Mouse (Mus musculus) gastrocnemius, postnatal 10 days (tissue): ENCODE data around the gene Dtx1. TPM values are rescaled to one million over a fixed set of nuclear protein-coding genes. Genes with fewer than 3 reads are reported as not detected.
A peak's percentile ranks its signal among the peaks of the same experiment; 100 is the strongest.

Experiments used
- DNase-seq: peaks from one replicate; pipeline ENCODE4 v3.0.0; 2021; ENCODE audit warnings: mixed read lengths
- long read RNA-seq, 2 experiments: library from polyadenylated mRNA; stranded (forward); transcript quantifications; one replicate each; pipeline ENCODE4 v2.0.0; 2021
- total RNA-seq, 2 experiments: library from RNA; stranded (reverse); gene quantifications; 2 replicates each; pipeline ENCODE4 v1.2.3; 2021

The Dtx1 gene
- 1 to 10 TPM; 1.2 to 1.4 TPM for total RNA-seq
- long read RNA-seq, experiment 1 = 0 reads
- long read RNA-seq, experiment 2, full-length matches to known transcripts = 1 of 1 reads
- long read RNA-seq, experiment 2, partial matches to known transcripts = 0 of 1 reads
- long read RNA-seq, experiment 2, other reads (novel, unspliced or antisense) = 0 of 1 reads

GRCm38 (mm10) chr5:120711827-120712226, at the start of gene Dtx1:
Gene Dtx1, minus strand, starts transcription at chr5:120711927.
- DNase-seq = no peak

DNA sequence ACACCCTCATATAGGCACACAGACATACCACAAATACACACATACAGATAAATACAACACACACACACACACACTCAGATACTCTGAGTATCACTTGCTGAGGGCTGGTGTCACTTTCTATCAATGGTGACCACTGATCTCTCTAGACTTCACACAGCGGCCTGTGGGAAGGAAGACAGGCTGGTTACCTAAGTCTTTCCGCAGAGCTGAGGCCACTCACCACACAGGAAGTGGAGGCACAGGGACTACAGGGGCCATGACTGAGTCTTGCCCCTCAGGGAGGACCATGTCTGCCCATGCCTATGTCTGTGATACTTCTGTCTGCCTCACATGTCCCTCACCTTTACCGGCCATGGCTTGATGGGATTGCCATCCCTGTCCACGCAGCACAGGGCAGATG, 42.5 kb upstream of the Dtx1 start:
- no peak for DNase-seq

GRCm38 (mm10) chr5:120752786-120753185, 41.1 kb upstream of the Dtx1 start:
- no peak for DNase-seq

DNA sequence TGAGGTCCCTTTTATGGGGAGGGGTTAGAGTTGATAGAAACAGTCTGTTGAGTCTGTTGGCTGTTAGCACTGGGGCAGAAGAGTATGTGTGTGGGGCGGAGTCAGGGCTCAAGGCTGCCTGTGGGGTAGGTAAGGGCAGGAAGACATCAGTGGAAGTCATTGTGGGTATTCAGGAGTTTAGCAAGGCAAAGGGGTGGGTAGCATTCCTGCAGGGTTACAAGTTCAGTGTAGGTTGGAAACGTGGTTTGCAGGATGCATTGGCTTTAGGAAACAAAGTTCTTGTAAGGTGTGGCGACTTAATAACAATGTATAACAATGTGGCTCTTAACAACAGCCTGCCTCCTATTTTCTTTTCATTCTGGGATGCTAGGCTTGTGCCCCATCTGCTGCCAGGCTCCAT, 39.5 kb upstream of the Dtx1 start:
- DNase-seq = no peak

GRCm38 (mm10) chr5:120749688-120750087, 38.0 kb upstream of the Dtx1 start, which contains the start of gene Oas2:
Gene Oas2, minus strand, starts transcription at chr5:120749853.
- DNase-seq = no peak

- peak; percentile 40 for DNase-seq
These were observed 34.7 kb upstream of the Dtx1 start for GRCm38 (mm10) chr5:120746451-120746850.

DNA sequence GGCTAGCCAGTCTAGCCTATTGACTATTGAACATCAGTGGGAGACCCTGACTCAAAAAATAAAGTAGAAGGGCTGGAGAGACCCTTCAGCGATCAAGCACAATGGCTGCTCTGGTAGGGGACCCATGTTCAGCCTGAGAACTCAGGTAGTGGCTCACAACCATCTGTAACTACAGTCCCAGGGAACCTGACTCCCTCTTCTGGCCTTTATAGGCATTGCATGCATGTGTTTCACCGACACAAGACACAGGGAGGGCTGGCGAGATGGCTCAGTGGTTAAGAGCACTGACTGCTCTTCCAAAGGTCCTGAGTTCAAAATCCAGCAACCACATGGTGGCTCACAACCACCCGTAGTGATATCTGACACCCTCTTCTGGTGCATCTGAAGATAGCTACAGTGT, 30.4 kb upstream of the Dtx1 start:
- no peak for DNase-seq

- DNase-seq = no peak
These were observed 22.8 kb upstream of the Dtx1 start for GRCm38 (mm10) chr5:120734380-120734990.

- DNase-seq = no peak
These were observed 22.0 kb upstream of the Dtx1 start for GRCm38 (mm10) chr5:120733696-120734095.

GRCm38 (mm10) chr5:120732740-120733139, 21.0 kb upstream of the Dtx1 start:
- DNase-seq = no peak

GRCm38 (mm10) chr5:120729319-120729718, 17.6 kb upstream of the Dtx1 start:
- no peak for DNase-seq

DNA sequence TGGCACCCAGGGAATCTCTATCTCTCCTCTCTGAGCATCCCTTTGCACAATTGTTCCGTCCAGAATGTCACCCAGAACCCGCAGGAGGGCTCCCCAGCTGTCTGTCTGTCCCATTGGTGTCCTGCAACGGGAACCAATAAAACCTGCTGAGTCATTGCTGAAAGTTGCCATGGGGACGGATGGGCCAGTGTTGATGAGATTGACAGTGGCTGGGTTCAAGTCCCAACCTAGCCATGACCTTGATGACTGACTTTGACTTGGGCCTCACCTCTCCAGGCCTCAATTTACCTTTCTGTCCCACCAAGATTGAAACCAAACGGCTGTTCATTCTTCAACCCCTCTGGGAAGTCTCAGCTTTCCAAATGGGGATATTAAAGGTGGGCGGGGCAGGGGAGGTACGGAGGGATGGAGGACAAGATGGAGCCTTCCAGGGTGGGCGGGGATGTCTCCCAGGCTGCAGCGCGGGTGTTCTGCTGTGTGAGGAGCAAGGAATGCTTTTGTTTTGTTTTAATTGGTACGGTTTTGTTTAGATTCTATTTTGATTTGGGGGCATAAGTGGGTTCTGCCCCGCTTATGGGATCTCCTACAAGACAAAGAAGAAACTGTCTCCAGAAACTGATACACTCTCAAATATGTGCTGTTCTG, 14.2 kb upstream of the Dtx1 start:
- DNase-seq = no peak

DNA sequence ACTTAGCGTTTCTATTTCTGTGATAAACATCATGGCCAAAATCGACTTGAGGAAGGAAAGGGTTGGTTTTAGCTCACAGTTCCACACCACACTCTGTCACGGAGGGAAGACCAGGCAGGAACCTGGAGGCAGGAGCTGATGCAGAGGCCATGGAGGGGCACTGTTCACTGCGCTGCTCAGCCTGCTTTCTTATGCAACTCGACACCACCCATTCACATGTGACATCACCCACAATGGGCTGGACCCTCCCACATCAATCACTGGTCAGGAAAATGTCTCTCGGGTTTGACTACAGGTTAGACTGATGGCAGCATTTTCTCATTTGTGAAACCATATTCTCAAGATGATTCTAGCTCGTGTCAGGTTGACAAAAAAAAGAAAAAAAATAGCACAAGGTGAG, 9.3 kb upstream of the Dtx1 start:
- DNase-seq = no peak

DNA sequence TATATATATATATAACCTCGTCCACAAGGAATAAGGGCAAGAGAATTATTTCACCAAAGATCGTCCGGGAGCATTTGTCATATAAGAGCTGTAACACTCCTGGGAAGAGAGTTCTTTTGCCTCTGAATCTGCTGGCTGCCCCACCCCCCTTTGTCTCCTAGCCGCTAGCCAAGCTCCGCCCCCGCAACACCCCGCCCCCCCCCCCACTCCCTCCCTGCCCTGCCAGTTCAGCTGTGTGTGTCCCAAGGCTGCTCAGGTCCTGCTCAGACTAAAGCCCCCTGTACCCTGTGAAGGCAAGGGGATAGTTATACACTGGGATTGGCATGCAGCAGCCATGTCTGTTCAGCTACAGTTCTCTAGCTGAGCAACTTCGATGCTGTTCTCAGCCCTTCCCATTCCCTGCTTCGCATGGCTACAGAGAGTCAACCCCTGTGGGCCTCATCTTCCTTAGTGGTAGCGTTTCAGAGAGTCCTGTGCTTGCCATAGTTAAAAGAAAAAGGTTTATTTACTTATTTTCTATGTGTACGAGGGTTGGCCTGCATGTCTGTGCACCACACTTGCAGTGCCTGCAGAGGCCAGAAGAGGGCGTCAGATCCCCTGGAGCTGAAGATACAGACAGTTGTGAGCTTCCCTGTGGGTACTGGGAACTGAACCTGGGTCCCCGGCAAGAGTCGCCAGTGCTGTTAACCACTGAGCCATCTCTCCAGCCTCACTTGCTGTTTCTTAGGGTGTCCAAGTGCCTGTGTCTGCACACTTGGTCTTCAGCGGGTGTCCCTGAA, 7.1 kb upstream of the Dtx1 start:
- no peak for DNase-seq

DNA sequence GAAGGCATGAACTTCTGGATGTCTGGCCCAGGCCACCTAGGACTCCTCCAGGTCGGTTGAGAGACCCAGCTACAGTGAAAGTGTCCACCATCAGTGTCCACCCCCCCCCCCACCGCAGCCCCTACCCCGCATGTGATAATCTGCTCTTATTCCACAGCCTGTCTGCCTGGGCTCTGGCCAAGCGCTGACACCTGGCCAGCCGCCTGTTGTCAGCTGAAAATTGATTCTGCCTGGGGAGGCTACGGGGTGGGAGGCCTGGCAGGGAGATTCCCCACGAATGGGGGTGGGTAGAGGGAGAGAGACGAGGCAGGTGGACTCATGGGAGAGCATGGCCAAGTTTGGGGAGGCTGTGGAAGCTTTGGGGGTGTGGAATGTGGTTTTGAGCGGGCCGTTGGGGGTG, 5.4 kb upstream of the Dtx1 start:
- no peak for DNase-seq

- DNase-seq = peak; percentile 79
These were observed 2.6 kb upstream of the Dtx1 start for GRCm38 (mm10) chr5:120714314-120714713.

GRCm38 (mm10) chr5:120712721-120713120, 994 bp upstream of the Dtx1 start:
- no peak for DNase-seq

- DNase-seq = peak; percentile 52
These were observed 311 bp downstream of the Dtx1 start for GRCm38 (mm10) chr5:120711416-120711815.

DNA sequence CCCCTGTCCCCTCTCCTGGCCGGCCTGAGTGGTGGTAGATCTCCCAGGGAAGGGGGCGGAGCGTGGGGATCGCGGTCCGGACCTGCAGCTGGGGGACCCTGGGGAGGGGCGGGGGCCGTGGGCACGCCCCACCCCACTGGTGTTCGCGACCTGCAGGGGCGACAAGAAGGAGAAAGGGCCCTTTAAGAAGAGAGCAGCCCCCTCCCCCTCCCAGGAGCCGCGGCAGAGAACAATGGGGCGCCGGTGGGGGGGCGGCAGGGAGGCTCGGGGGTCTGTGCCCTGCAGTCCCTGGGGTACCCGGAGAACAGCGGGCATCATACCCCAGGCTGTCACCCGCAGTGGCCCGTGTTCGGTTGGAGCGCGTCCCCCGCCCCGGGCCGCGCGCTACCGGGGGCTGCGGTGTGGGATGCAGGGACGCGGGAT, 890 bp downstream of the Dtx1 start:
- no peak for DNase-seq

GRCm38 (mm10) chr5:120710161-120710825, 1.4 kb downstream of the Dtx1 start:
- peak; percentile 26 for DNase-seq

DNA sequence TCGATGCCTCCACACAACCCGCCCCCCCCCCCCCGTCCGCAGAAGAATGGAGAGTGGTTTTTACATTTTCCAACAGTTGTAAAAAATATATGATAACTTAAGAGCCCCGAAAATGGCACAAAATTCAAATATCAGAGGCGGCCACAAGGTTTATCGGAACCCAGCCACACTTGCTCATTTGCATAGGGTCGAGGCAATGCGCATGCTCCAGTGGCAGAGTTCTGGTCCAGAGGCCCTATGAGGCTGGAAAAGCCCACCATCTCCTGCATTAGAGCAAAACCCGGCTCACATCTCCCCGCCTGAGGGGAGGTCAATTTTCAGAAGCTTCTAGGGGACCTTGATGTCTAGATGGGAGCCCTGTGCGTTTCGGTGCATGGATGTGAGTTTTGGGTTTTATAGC, 4.8 kb downstream of the Dtx1 start:
- no peak for DNase-seq

DNA sequence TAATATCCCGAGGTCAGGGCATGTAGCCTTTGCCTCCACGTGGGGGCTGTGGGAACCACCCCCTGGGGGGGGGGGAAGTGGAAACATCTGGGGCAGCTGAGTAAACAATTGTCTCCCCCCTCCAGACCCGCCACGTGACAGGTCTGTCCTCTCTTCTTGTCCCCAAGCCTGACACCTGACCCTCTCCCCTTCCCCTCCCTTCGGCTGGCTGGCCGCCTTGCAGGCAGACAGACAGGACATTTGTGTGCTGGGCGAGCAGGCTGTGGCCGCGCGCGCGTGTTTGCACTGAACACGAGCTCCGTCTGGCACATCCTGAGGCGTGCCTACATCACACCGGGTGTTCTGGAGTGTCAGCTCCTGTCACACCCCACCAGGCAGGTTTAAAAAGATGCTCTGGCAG, 5.2 kb downstream of the Dtx1 start:
- DNase-seq = peak; percentile 18

DNA sequence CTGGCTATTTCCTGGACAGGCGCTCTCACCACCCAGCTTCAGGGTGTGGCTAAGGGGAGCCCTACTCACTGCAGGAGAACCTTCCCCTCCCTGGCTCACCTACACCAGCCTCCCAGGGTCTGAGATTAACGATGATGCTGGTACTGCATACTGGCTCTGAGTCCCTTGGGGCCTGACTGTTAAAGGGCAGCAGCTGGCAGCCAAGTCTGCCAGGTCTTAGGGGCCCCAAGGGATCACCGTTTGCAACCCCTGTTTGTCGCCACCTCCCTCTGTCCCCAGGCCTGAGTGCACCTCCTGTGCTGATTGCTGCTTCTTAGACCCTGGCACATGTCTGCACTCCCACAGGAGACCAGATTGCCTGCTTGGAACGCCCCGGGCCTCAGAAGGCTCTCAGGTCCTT, 7.3 kb downstream of the Dtx1 start:
- no peak for DNase-seq
